Mouse (Mus musculus) intestine, postnatal 0 days (tissue): ENCODE measurements around the gene 1700066M21Rik. TPM values are rescaled to one million over a fixed set of nuclear protein-coding genes. Genes with fewer than 3 reads are reported as not detected.

Experiments used
- ATAC-seq: fragments of 200-750 bp; cut with Nextera tagmentation; 2 replicates; pipeline ENCODE4 v1.8.0; 2017; ENCODE audit warnings: mild to moderate bottlenecking, moderate TSS enrichment, moderate library complexity
- H3K27ac ChIP-seq: fragments of 300-500 bp; sonication (generic); 2 replicates; pipeline ENCODE4 v1.5.1; 2014; ENCODE audit warnings: mild to moderate bottlenecking, low read depth, low read length, moderate library complexity
- H3K27me3 ChIP-seq: fragments of 300-500 bp; sonication (generic); replicated peaks from 2 replicates; pipeline ENCODE4 v1.6.1; 2014; ENCODE audit warnings: low read length, mixed read lengths; ENCODE audit not compliant: control insufficient read depth, insufficient read depth
- H3K36me3 ChIP-seq: fragments of 300-500 bp; sonication (generic); 2 replicates; pipeline ENCODE4 v1.6.1; 2014; ENCODE audit warnings: mild to moderate bottlenecking, moderate library complexity; ENCODE audit not compliant: control insufficient read depth, insufficient read depth
- H3K4me1 ChIP-seq: fragments of 300-500 bp; sonication (generic); replicated peaks from 2 replicates; pipeline ENCODE4 v1.6.1; 2014; ENCODE audit warnings: antibody characterized with exemption, low read length, mixed read lengths; ENCODE audit not compliant: control insufficient read depth, insufficient read depth
- H3K4me2 ChIP-seq: fragments of 300-500 bp; sonication (generic); replicated peaks from 2 replicates; pipeline ENCODE4 v1.6.1; 2014; ENCODE audit warnings: low read depth, mild to moderate bottlenecking, moderate library complexity
- H3K4me3 ChIP-seq: fragments of 300-500 bp; sonication (generic); 2 replicates; pipeline ENCODE4 v1.5.1; 2014; ENCODE audit warnings: low read depth, low read length
- H3K9ac ChIP-seq: fragments of 300-500 bp; sonication (generic); 2 replicates; pipeline ENCODE4 v1.6.1; 2014; ENCODE audit warnings: mild to moderate bottlenecking, low read depth, low read length
- H3K9me3 ChIP-seq: fragments of 300-500 bp; sonication (generic); 2 replicates; pipeline ENCODE4 v1.6.1; 2016; ENCODE audit warnings: mixed run types; ENCODE audit not compliant: control insufficient read depth
- CTCF ChIP-seq: sonication (generic); IDR thresholded peaks from 2 replicates; pipeline ENCODE4 v1.5.1; 2016; ENCODE audit warnings: low read depth, mild to moderate bottlenecking, control low read depth, antibody characterized with exemption, moderate library complexity
- WGBS: fragments of 180-500 bp; shearing (Covaris S2); extraction: QIAGEN DNeasy Blood & Tissue Kit; methylation state at CpG from one replicate; pipeline ENCODE4 v1.1.7; 2014; 5-methylcytosine and 5-hydroxymethylcytosine counted together
- polyA plus RNA-seq: library from polyadenylated mRNA; unstranded; fragments of >200 nt; fragmentation: Nextera tagmentation; extraction: Ambion mirVana; gene quantifications from 2 replicates; pipeline ENCODE4 v1.2.1, GENCODE M21; 2015

1700066M21Rik gene
- polyA plus RNA-seq, 1 experiment from 2014 or later, result 4.8 TPM

DNA sequence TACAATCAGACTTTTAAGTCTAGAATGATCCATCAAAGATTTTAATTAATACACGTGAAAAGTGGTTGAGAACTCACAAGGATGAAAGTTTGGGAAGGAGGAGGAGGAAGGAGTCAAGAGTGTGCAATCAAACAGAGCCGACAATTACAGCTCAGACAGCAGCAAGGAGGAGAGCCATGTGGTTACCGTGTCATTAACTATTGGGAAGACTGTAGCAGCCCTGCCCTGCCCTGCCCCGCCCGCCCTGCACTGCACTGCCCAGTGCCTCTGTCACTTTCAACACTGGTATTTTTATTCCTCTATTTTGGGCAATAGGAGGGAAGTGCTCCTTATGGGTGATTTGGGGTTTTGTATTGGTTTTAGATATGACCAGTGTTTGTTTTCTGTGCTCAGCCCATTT, 42.2 kb upstream of the 1700066M21Rik start:
- no peaks in the 10 kb centered on the region for H3K9me3 ChIP-seq
- no peak overlapping the region for H3K27ac ChIP-seq
- H3K36me3 ChIP-seq, result no peaks in the 10 kb centered on the region
- H3K9ac ChIP-seq, result no peak overlapping the region
- H3K4me2 ChIP-seq, result no peak overlapping the region
- no peaks in the 10 kb centered on the region for H3K27me3 ChIP-seq
- no peak for ATAC-seq
- no peaks in the 10 kb centered on the region for H3K4me1 ChIP-seq
- H3K4me3 ChIP-seq, result no peak overlapping the region
- 41% methylated on average over 5 of the region's 5 CpGs for WGBS
- TF ChIP-seq CTCF, result no peak

DNA sequence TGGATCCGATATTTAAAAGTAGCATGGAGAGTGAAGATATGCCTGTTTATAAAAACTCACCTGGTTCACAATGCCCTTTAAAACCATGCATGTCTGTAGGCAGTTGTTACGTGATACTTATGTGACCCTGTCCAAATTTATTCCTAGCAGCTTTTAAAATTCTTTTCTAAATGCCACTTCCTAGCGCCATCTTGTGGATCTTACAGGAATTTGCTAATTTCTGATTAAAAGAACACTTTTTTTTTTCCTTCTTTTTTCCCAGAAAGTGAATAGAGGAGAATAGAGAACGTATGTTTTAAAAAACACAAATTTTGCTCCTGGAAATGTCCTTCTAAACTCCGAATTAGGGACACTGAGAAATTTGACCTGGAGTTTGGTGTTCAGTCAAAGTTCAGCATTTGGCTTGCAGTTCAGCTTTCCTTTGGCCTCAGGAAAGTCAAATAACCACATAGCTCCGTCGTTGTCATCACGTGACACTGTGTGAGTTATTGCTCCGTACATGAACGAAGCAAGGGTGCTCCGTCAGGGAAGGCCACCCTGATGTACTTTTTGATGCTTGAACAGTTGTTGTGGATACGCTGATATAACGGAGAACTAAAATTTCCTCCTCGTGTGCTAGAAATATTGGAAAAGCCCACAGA, 38.1 kb upstream of the 1700066M21Rik start:
- H3K36me3 ChIP-seq, result no peaks in the 10 kb centered on the region
- 47% methylated on average over 14 of the region's 14 CpGs for WGBS
- no peaks in the 10 kb centered on the region for H3K4me1 ChIP-seq
- no peak overlapping the region for H3K9ac ChIP-seq
- peak; percentile 64 for TF ChIP-seq CTCF
- no peak overlapping the region for H3K27ac ChIP-seq
- ATAC-seq, result no peak
- H3K4me2 ChIP-seq, result no peak overlapping the region
- no peak overlapping the region for H3K4me3 ChIP-seq
- no peaks in the 10 kb centered on the region for H3K27me3 ChIP-seq
- no peaks in the 10 kb centered on the region for H3K9me3 ChIP-seq

DNA sequence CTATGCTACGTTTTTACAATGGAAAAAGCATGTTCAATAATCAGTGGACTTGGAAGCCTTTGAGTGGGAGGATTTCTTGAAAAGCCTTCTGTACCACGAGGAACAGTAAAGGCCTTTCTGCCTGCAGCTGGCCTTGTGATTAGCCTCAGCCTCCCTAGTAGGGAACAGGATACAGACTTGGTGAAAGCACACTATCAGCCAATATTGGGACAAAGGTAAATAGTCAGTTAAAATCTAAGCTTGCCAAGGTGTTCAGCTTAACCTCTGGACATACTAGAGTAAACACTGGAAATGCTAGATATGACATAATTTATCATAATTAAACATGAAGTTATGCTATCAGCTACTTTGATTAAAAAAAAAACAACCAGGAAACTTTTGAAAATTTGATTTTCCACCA, 36.2 kb upstream of the 1700066M21Rik start:
- H3K9ac ChIP-seq, result no peak overlapping the region
- H3K36me3 ChIP-seq, result no peaks in the 10 kb centered on the region
- 42% methylated on average over 2 of the region's 2 CpGs for WGBS
- no peaks in the 10 kb centered on the region for H3K27me3 ChIP-seq
- no peak overlapping the region for H3K27ac ChIP-seq
- no peaks in the 10 kb centered on the region for H3K9me3 ChIP-seq
- no peak for TF ChIP-seq CTCF
- H3K4me3 ChIP-seq, result no peak overlapping the region
- H3K4me1 ChIP-seq, result no peaks in the 10 kb centered on the region
- no peak for ATAC-seq
- H3K4me2 ChIP-seq, result no peak overlapping the region

DNA sequence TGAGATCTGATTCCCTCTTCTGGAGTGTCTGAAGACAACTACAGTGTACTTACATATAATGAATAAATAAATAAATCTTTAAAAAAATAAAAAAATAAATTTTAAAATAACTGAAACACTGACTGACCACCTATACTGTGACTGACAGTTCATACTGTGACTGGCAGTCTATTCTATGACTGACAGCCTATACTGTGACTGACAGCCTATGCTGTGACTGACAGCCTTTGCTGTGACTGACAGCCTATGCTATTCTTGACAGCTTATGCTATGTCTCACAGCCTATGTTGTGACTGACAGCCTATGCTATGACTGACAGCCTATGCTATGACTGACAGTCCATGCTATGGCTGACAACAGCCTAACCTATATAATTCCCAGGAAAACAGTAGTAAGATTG, 29.9 kb upstream of the 1700066M21Rik start:
- Histone ChIP-seq H3K9ac (no peak overlapping the region), H3K27ac (no peak overlapping the region), H3K27me3 (no peaks in the 10 kb centered on the region), H3K4me3 (no peak overlapping the region), H3K4me2 (no peak overlapping the region), H3K36me3 (no peaks in the 10 kb centered on the region), H3K9me3 (no peaks in the 10 kb centered on the region), H3K4me1 (no peaks in the 10 kb centered on the region)
- ATAC-seq, result no peak
- no peak for TF ChIP-seq CTCF

DNA sequence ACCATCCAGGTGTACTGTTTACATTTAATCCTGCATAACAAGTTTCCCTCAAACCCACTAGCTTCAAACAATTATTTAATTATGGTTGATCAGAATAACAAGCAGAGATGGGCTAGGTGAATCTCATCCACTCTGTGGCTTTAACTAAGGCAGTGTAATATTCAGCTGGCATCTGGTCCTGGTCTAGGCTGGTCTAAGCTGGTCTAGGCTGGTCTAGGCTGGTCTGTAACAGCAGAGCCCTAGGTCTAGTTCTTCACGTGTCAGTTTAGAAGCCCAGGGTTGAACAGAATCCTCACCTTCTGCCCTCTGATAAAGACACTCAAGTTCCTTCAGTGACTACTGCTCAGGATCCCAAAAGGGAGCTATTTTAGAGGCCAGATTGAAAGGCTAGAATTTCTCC, 25.5 kb upstream of the 1700066M21Rik start:
- 76% methylated on average over 1 of the region's 1 CpGs for WGBS
- no peak overlapping the region for H3K4me2 ChIP-seq
- no peaks in the 10 kb centered on the region for H3K27me3 ChIP-seq
- no peak overlapping the region for H3K9ac ChIP-seq
- H3K4me1 ChIP-seq, result no peaks in the 10 kb centered on the region
- no peak for TF ChIP-seq CTCF
- no peak overlapping the region for H3K27ac ChIP-seq
- ATAC-seq, result no peak
- no peaks in the 10 kb centered on the region for H3K36me3 ChIP-seq
- no peaks in the 10 kb centered on the region for H3K9me3 ChIP-seq
- H3K4me3 ChIP-seq, result no peak overlapping the region

DNA sequence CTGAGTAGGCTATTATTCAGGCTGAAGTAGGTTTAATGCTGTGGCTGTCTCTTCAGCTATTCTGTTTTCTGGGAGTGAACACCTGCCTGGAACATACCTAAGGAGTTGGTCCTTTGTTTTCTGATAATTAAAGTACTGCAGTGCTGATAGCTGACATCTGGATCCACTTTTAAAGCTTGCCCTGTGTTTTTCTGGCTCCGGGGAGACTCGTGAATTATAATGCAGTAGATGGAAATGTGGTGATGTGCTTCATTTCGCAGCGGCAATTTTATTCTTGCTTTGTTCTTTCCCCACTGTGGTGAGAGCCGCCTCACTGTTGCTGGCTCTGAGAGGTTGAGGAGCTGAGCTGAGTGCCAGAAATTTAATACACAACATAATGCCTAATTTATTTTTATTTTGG, 18.9 kb upstream of the 1700066M21Rik start:
- no peak for TF ChIP-seq CTCF
- no peak for ATAC-seq
- H3K9me3 ChIP-seq, result no peaks in the 10 kb centered on the region
- no peaks in the 10 kb centered on the region for H3K36me3 ChIP-seq
- WGBS, result 91% methylated on average over 5 of the region's 5 CpGs
- no peak overlapping the region for H3K9ac ChIP-seq
- H3K4me1 ChIP-seq, result no peaks in the 10 kb centered on the region
- H3K4me3 ChIP-seq, result no peak overlapping the region
- no peaks in the 10 kb centered on the region for H3K27me3 ChIP-seq
- H3K27ac ChIP-seq, result no peak overlapping the region
- H3K4me2 ChIP-seq, result no peak overlapping the region

DNA sequence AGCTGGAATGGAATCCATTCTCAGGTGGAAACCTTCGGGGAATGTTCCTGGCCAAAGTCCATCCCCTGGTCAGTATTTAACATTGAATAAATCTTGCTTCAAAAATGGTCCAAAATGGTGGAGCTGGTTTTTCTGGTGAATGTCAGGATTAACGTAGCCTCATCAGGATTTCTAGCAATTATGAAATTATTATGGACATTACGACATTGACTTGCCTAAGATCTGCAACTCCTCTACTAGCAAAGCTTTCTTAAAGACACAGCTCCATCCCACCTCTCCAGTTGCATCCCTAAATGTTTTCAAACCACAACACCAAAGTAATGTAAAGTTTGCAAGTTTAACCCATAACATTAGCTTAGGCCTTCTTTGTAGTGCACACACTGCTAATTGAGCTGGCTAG, 10.0 kb upstream of the 1700066M21Rik start:
- Histone ChIP-seq H3K9me3 (no peaks in the 10 kb centered on the region), H3K4me2 (no peak overlapping the region), H3K27ac (no peak overlapping the region), H3K27me3 (no peaks in the 10 kb centered on the region), H3K9ac (no peak overlapping the region), H3K4me1 (no peaks in the 10 kb centered on the region), H3K4me3 (no peak overlapping the region), H3K36me3 (no peaks in the 10 kb centered on the region)
- WGBS, result 85% methylated on average over 3 of the region's 3 CpGs
- TF ChIP-seq CTCF, result no peak
- ATAC-seq, result no peak
